Comparison of ENCODE assay signal across 25 mouse cellular contexts in genomic region chr4:155508614-155509013, GRCm38 (mm10). TPM values are rescaled to one million over a fixed set of nuclear protein-coding genes. Genes with fewer than 3 reads are reported as not detected.
"Had no signal": no experiment of that assay in that cellular context is flagged by ENCODE, and none has a peak within 500 bp of the region (broad histone marks: within the 10 kb centered on the region; RNA-seq: fewer than 3 reads in every experiment).

No protein-coding gene starts in this region.

- H3K27ac ChIP-seq: kidney, postnatal 0 days; limb, embryonic 10.5 days; limb, embryonic 13.5 days; liver, embryonic 12.5 days; liver, embryonic 15.5 days; lung, embryonic 15.5 days; stomach, postnatal 0 days had no signal

- H3K36me3 ChIP-seq: limb, embryonic 13.5 days; liver, embryonic 15.5 days; lung, embryonic 15.5 days had no signal

- H3K4me2 ChIP-seq: limb, embryonic 13.5 days; liver, embryonic 12.5 days; liver, embryonic 15.5 days; lung, embryonic 15.5 days; midbrain, embryonic 11.5 days had no signal

- H3K4me1 ChIP-seq: limb, embryonic 10.5 days had no signal

- H3K4me3 ChIP-seq: limb, embryonic 10.5 days; limb, embryonic 13.5 days; liver, embryonic 12.5 days; liver, embryonic 15.5 days; lung, embryonic 15.5 days had no signal

- H3K9me3 ChIP-seq: limb, embryonic 10.5 days; limb, embryonic 13.5 days; liver, embryonic 12.5 days; liver, embryonic 15.5 days; lung, embryonic 15.5 days had no signal

- ATAC-seq: liver, embryonic 12.5 days had no signal

- DNase-seq: kidney, postnatal 36 days; layer of hippocampus, adult 9-11 months; liver; lung, adult 18-20 months; lung, postnatal 10 days; lung, postnatal 4 days; midbrain, embryonic 14.5 days; right cerebral cortex, adult 18-20 months; right cerebral cortex, postnatal 14 days; right cerebral cortex, postnatal 4 days; thymus, adult 2 months; thymus, postnatal 14 days; thymus, postnatal 4 days had no signal

- H3K27me3 ChIP-seq: limb, embryonic 13.5 days; liver, embryonic 12.5 days; liver, embryonic 15.5 days; lung, embryonic 15.5 days had no signal

- H3K9ac ChIP-seq: limb, embryonic 13.5 days; liver, embryonic 12.5 days; liver, embryonic 15.5 days; lung, embryonic 15.5 days had no signal

RNA-seq across cellular contexts. Expression of gene Tmem52, which starts 39.7 kb away (rescaled TPM):
- total RNA-seq: megakaryocyte-erythroid progenitor cell, adult 5-6 weeks had no signal
- polyA plus RNA-seq: limb, embryonic 10.5 days; limb, embryonic 13.5 days; liver, embryonic 12.5 days; midbrain, embryonic 11.5 days; neural tube, embryonic 11.5 days; neural tube, embryonic 14.5 days; stomach, embryonic 14.5 days; stomach, postnatal 0 days had no signal
